Mouse (Mus musculus) ES-Bruce4 (cell line): Measurements from ENCODE around the gene Ncstn.

Experiments used
- CTCF ChIP-seq: IDR thresholded peaks from one replicate; pipeline ENCODE4 v1.8.1; 2011; ENCODE audit warnings: low read depth, low read length
- EP300 ChIP-seq: IDR thresholded peaks from 2 replicates; pipeline ENCODE4 v1.6.1; 2011; ENCODE audit warnings: low read depth, low read length; ENCODE audit not compliant: insufficient read depth
- POLR2A ChIP-seq: IDR thresholded peaks from one replicate; pipeline ENCODE4 v1.8.1; 2011; ENCODE audit warnings: low read length; ENCODE audit not compliant: insufficient read depth

GRCm38 (mm10) chr1:172058874-172059273 lies 23.7 kb downstream of the Ncstn start:
- TF ChIP-seq CTCF (no peak), POLR2A (no peak), EP300 (no peak)
